Mouse (Mus musculus) myocyte (in vitro differentiated cells): ENCODE data around the gene Tmx2. TPM values are rescaled to one million over a fixed set of nuclear protein-coding genes. Genes with fewer than 3 reads are reported as not detected.

ENCODE experiments used
- H3K27me3 ChIP-seq: one replicate; pipeline ENCODE4 v1.6.1; 2011; ENCODE audit not compliant: control insufficient read depth, insufficient read depth, insufficient read length
- H3K36me3 ChIP-seq: one replicate; pipeline ENCODE4 v1.6.1; 2011; ENCODE audit not compliant: control insufficient read depth, insufficient read depth
- H3K4me2 ChIP-seq: one replicate; pipeline ENCODE4 v1.6.1; 2011; ENCODE audit warnings: low read depth, control low read depth
- H3K4me3 ChIP-seq: one replicate; pipeline ENCODE4 v1.5.1; 2011; ENCODE audit warnings: mild to moderate bottlenecking, control low read depth, moderate library complexity
- H3K79me2 ChIP-seq: one replicate; pipeline ENCODE4 v1.6.1; 2011; ENCODE audit not compliant: control insufficient read depth, insufficient read depth
- H3ac ChIP-seq: one replicate; pipeline ENCODE4 v1.6.1; 2011; ENCODE audit not compliant: control insufficient read depth, insufficient read length
- CEBPB ChIP-seq: IDR thresholded peaks from 2 replicates; pipeline ENCODE4 v1.6.1; 2011; ENCODE audit warnings: mild to moderate bottlenecking, moderate library complexity; ENCODE audit not compliant: poor library complexity, insufficient read depth, severe bottlenecking
- E2F4 ChIP-seq: IDR thresholded peaks from one replicate; pipeline ENCODE4 v1.6.1; 2011; ENCODE audit warnings: mild to moderate bottlenecking, control low read depth, moderate library complexity; ENCODE audit not compliant: insufficient read depth
- MAX ChIP-seq: IDR thresholded peaks from one replicate; pipeline ENCODE4 v1.6.1; 2011; ENCODE audit warnings: low read depth, mild to moderate bottlenecking, control low read depth
- MYOD1 ChIP-seq, 3 experiments: IDR thresholded peaks; one replicate each; pipeline ENCODE4 v1.6.1; 2011; ENCODE audit warnings: control low read depth in 2 of 3, low read depth in 2 of 3, mild to moderate bottlenecking in 2 of 3, moderate library complexity in 1 of 3; ENCODE audit not compliant: insufficient read length in 2 of 3, control insufficient read depth in 1 of 3
- MYOG ChIP-seq, 3 experiments: IDR thresholded peaks; one replicate each; pipeline ENCODE4 v1.6.1; 2011; ENCODE audit warnings: control low read depth in 2 of 3, low read depth in 2 of 3, mild to moderate bottlenecking in 2 of 3; ENCODE audit not compliant: insufficient read length in 2 of 3, control insufficient read depth in 1 of 3, insufficient read depth in 1 of 3
- POLR2A ChIP-seq: IDR thresholded peaks from one replicate; pipeline ENCODE4 v1.6.1; 2011; ENCODE audit warnings: low read depth, mild to moderate bottlenecking, control low read depth, moderate library complexity; ENCODE audit not compliant: insufficient read length
- POLR2AphosphoS2 ChIP-seq: IDR thresholded peaks from one replicate; pipeline ENCODE4 v1.6.1; 2011; ENCODE audit warnings: low read depth, control low read depth; ENCODE audit not compliant: insufficient read length
- REST ChIP-seq: IDR thresholded peaks from one replicate; pipeline ENCODE4 v1.6.1; 2011; ENCODE audit warnings: mild to moderate bottlenecking, control low read depth, moderate library complexity; ENCODE audit not compliant: insufficient read depth, insufficient read length
- SRF ChIP-seq: IDR thresholded peaks from one replicate; pipeline ENCODE4 v1.6.1; 2011; ENCODE audit warnings: low read depth; ENCODE audit not compliant: control insufficient read depth, insufficient read length
- TCF12 ChIP-seq: IDR thresholded peaks from one replicate; pipeline ENCODE4 v1.6.1; 2011; ENCODE audit warnings: mild to moderate bottlenecking, control low read depth; ENCODE audit not compliant: poor library complexity, insufficient read depth, severe bottlenecking
- TCF3 ChIP-seq: IDR thresholded peaks from one replicate; pipeline ENCODE4 v1.6.1; 2011; ENCODE audit warnings: low read depth, control low read depth; ENCODE audit not compliant: insufficient read length
- USF1 ChIP-seq: IDR thresholded peaks from one replicate; pipeline ENCODE4 v1.6.1; 2011; ENCODE audit warnings: low read depth, mild to moderate bottlenecking, control low read depth, moderate library complexity
- polyA plus RNA-seq: library from polyadenylated mRNA; unstranded; fragments of >200 nt; fragmentation: generic; extraction: Trizol; gene quantifications from one replicate; pipeline ENCODE4 v1.2.1, GENCODE M21; 2012; ENCODE audit warnings: missing spikeins

The Tmx2 gene
- polyA plus RNA-seq, 1 experiment: 113 TPM

GRCm38 (mm10) chr2:84624201-84624600 lies 54.7 kb downstream of the Tmx2 start:
- TF ChIP-seq TCF12 (no peak), SRF (no peak), MAX (no peak), MYOG (IDR thresholded peaks at IDR 0.05; ENCODE audit: control insufficient read depth in 1 of 3, insufficient read depth in 1 of 3, insufficient read length in 2 of 3, low read depth in 2 of 3) (no peak), MYOD1 (IDR thresholded peaks at IDR 0.05; ENCODE audit: control insufficient read depth in 1 of 3, insufficient read length in 2 of 3, low read depth in 2 of 3) (no peak), CEBPB (no peak), REST (no peak), POLR2A (no peak), E2F4 (no peak), TCF3 (no peak), USF1 (no peak), POLR2AphosphoS2 (no peak)
- no peak overlapping the region for H3ac ChIP-seq
- no peaks in the 10 kb centered on the region for H3K27me3 ChIP-seq
- H3K36me3 ChIP-seq: peaks cover 29% of the 10 kb centered on the region
- no peak overlapping the region for H3K4me2 ChIP-seq
- no peak overlapping the region for H3K4me3 ChIP-seq
- peaks cover 90% of the 10 kb centered on the region for H3K79me2 ChIP-seq

- TF ChIP-seq CEBPB (no peak), POLR2A (no peak), MYOD1 (IDR thresholded peaks at IDR 0.05; ENCODE audit: control insufficient read depth in 1 of 3, insufficient read length in 2 of 3, low read depth in 2 of 3) (peak in 2 of 3 experiments; percentile 56), TCF12 (no peak)
- Histone ChIP-seq H3K27me3 (no peaks in the 10 kb centered on the region), H3K4me3 (no peak overlapping the region), H3K36me3 (peaks cover 29% of the 10 kb centered on the region), H3K79me2 (peaks cover 84% of the 10 kb centered on the region), H3ac (no peak overlapping the region), H3K4me2 (peak overlapping the region; percentile 8)
These were observed 55.4 kb downstream of the Tmx2 start for GRCm38 (mm10) chr2:84623428-84624119.

GRCm38 (mm10) chr2:84622668-84623067 lies 56.3 kb downstream of the Tmx2 start:
- peak overlapping the region; percentile 8 for H3K4me2 ChIP-seq
- TF ChIP-seq POLR2A (no peak), SRF (no peak), MYOG (IDR thresholded peaks at IDR 0.05; ENCODE audit: control insufficient read depth in 1 of 3, insufficient read depth in 1 of 3, insufficient read length in 2 of 3, low read depth in 2 of 3) (no peak)
- no peak overlapping the region for H3K4me3 ChIP-seq
- no peaks in the 10 kb centered on the region for H3K27me3 ChIP-seq
- H3ac ChIP-seq: no peak overlapping the region
- peaks cover 75% of the 10 kb centered on the region for H3K79me2 ChIP-seq
- H3K36me3 ChIP-seq: peaks cover 29% of the 10 kb centered on the region

Other genes with a start within 250 kb of the Tmx2 start
- 7.9 TPM for gene Tfpi, start 202.4 kb downstream of the Tmx2 start, polyA plus RNA-seq
- gene Ctnnd1, start 28.4 kb downstream of the Tmx2 start, polyA plus RNA-seq: 64.6 TPM
- 0.01 TPM for gene Btbd18, start 20.1 kb downstream of the Tmx2 start, polyA plus RNA-seq
- gene Selenoh, start 8.4 kb downstream of the Tmx2 start, polyA plus RNA-seq: 129 TPM
- gene Gm28635, start 1.1 kb downstream of the Tmx2 start, polyA plus RNA-seq: not detected
- gene Med19, start 738 bp downstream of the Tmx2 start, polyA plus RNA-seq: 20.3 TPM
- gene Zdhhc5, start 36.0 kb upstream of the Tmx2 start, polyA plus RNA-seq: 36.3 TPM
- gene Clp1, start 48.2 kb upstream of the Tmx2 start, polyA plus RNA-seq: 7.1 TPM
- gene Ypel4, start 54.9 kb upstream of the Tmx2 start, polyA plus RNA-seq: 1.0 TPM
- 3.0 TPM for gene Gm19426, start 64.5 kb upstream of the Tmx2 start, polyA plus RNA-seq
- 0.62 TPM for gene Serping1, start 96.3 kb upstream of the Tmx2 start, polyA plus RNA-seq
- gene Ube2l6, start 119.7 kb upstream of the Tmx2 start, polyA plus RNA-seq: 16.2 TPM
- gene Smtnl1, start 143.5 kb upstream of the Tmx2 start, polyA plus RNA-seq: 0.85 TPM
- gene Timm10, start 147.9 kb upstream of the Tmx2 start, polyA plus RNA-seq: 102 TPM
- gene Slc43a1, start 159.7 kb upstream of the Tmx2 start, polyA plus RNA-seq: 2.0 TPM
- gene Rtn4rl2, start 207.6 kb upstream of the Tmx2 start, polyA plus RNA-seq: 0.13 TPM